Mouse (Mus musculus) lung, postnatal 0 days (tissue): ENCODE measurements around the gene Chrdl2. TPM values are rescaled to one million over a fixed set of nuclear protein-coding genes. Genes with fewer than 3 reads are reported as not detected.
"Not testable (repeated sequence)": the region's sequence is repeated elsewhere in the genome, so short reads cannot be mapped to it uniquely, and the experiment has no call there.

Source experiments
- ATAC-seq: fragments of 200-750 bp; cut with Nextera tagmentation; 2 replicates; pipeline ENCODE4 v1.8.0; 2017; ENCODE audit warnings: moderate library complexity
- DNase-seq: peaks from one replicate; pipeline ENCODE4 v3.0.0-alpha.2; 2016; ENCODE audit warnings: low spot score
- H3K27ac ChIP-seq: fragments of 300-500 bp; sonication (generic); 2 replicates; pipeline ENCODE4 v1.5.1; 2014; ENCODE audit warnings: antibody characterized with exemption, mild to moderate bottlenecking, low read length, mixed read lengths
- H3K27me3 ChIP-seq: fragments of 300-500 bp; sonication (generic); replicated peaks from 2 replicates; pipeline ENCODE4 v1.6.1; 2014; ENCODE audit warnings: low read length, mixed read lengths; ENCODE audit not compliant: insufficient read depth
- H3K36me3 ChIP-seq: fragments of 300-500 bp; sonication (generic); 2 replicates; pipeline ENCODE4 v1.6.1; 2014; ENCODE audit warnings: low read length, mixed read lengths; ENCODE audit not compliant: insufficient read depth
- H3K4me1 ChIP-seq: fragments of 300-500 bp; sonication (generic); 2 replicates; pipeline ENCODE4 v1.6.1; 2014; ENCODE audit warnings: antibody characterized with exemption, low read depth, low read length, mixed read lengths; ENCODE audit not compliant: insufficient read depth
- H3K4me2 ChIP-seq: fragments of 300-500 bp; sonication (generic); replicated peaks from 2 replicates; pipeline ENCODE4 v1.6.1; 2014; ENCODE audit warnings: low read depth, mild to moderate bottlenecking, low read length, moderate library complexity, mixed read lengths
- H3K4me3 ChIP-seq: fragments of 300-500 bp; sonication (generic); 2 replicates; pipeline ENCODE4 v1.5.1; 2014; ENCODE audit warnings: low read depth, low read length
- H3K9ac ChIP-seq: fragments of 300-500 bp; sonication (generic); replicated peaks from 2 replicates; pipeline ENCODE4 v1.6.1; 2014; ENCODE audit warnings: low read depth, mild to moderate bottlenecking
- H3K9me3 ChIP-seq: fragments of 300-500 bp; sonication (generic); 2 replicates; pipeline ENCODE4 v1.6.1; 2016; ENCODE audit warnings: low read length, mixed read lengths
- CTCF ChIP-seq: IDR thresholded peaks from 2 replicates; pipeline ENCODE4 v1.5.1; 2016; ENCODE audit warnings: antibody characterized with exemption, mild to moderate bottlenecking
- EP300 ChIP-seq: IDR thresholded peaks from 2 replicates; pipeline ENCODE4 v1.6.1; 2016; ENCODE audit warnings: antibody characterized with exemption, mild to moderate bottlenecking, control low read depth
- WGBS: fragments of 180-500 bp; shearing (Covaris S2); extraction: QIAGEN DNeasy Blood & Tissue Kit; methylation state at CpG from one replicate; pipeline ENCODE4 v1.1.7; 2014; 5-methylcytosine and 5-hydroxymethylcytosine counted together
- polyA plus RNA-seq: library from polyadenylated mRNA; unstranded; fragments of >200 nt; fragmentation: Nextera tagmentation; extraction: Ambion mirVana; gene quantifications from 2 replicates; pipeline ENCODE4 v1.2.1, GENCODE M21; 2015

Gene Chrdl2
- polyA plus RNA-seq = 0.11 TPM in 1 of 2 replicates, not detected in the other

- H3K27ac ChIP-seq = no peak within 1 kb of the TSS
- 5% methylated on average over 19 of the region's 44 CpGs for WGBS
- TF ChIP-seq EP300 = no peak
- TF ChIP-seq CTCF = no peak
- peaks cover 39% of the 10 kb centered on the region for H3K27me3 ChIP-seq
- peak within 1 kb of the TSS; percentile 38 for H3K4me3 ChIP-seq
- H3K4me1 ChIP-seq = peaks cover 3% of the 10 kb centered on the region; the same call in 1 of the 2 replicates
- H3K9ac ChIP-seq = no peak within 1 kb of the TSS
- DNase-seq (peak; percentile 33), ATAC-seq (peak; percentile 63)
- H3K36me3 ChIP-seq = no peaks in the 10 kb centered on the region
- no peaks in the 10 kb centered on the region for H3K9me3 ChIP-seq
- H3K4me2 ChIP-seq = peak within 1 kb of the TSS; percentile 64
These were observed at the start of gene Chrdl2 for GRCm38 (mm10) chr7:100005790-100006189. Chrdl2 (plus strand) TSS chr7:100006172.

- ATAC-seq (no peak), DNase-seq (no peak)
- TF ChIP-seq CTCF (no peak), EP300 (no peak)
- H3K36me3 ChIP-seq = 0 out of 2 replicates have a peak, but pooled peaks cover 4% of the 10 kb centered on the region
- H3K9ac ChIP-seq = no peak overlapping the region
- peaks cover under 1% of the 10 kb centered on the region; the same call in 1 of the 2 replicates for H3K4me1 ChIP-seq
- H3K9me3 ChIP-seq = no peaks in the 10 kb centered on the region
- H3K27ac ChIP-seq = no peak overlapping the region
- H3K4me3 ChIP-seq = no peak overlapping the region
- no peak overlapping the region for H3K4me2 ChIP-seq
- no peaks in the 10 kb centered on the region for H3K27me3 ChIP-seq
- WGBS = 84% methylated on average over 12 of the region's 12 CpGs
These were observed 48.6 kb upstream of the Chrdl2 start for GRCm38 (mm10) chr7:99957226-99957965.

- H3K9me3 ChIP-seq, DNase-seq, H3K4me3 ChIP-seq, H3K36me3 ChIP-seq, H3K27ac ChIP-seq, H3K27me3 ChIP-seq, ATAC-seq, H3K9ac ChIP-seq, H3K4me2 ChIP-seq: not testable (repeated sequence)
- peaks cover 21% of the 10 kb centered on the region for H3K4me1 ChIP-seq
- 47% methylated on average over 2 of the region's 2 CpGs for WGBS
- peak; percentile 22; the same call in 1 of the 2 replicates for TF ChIP-seq EP300
These were observed 45.4 kb upstream of the Chrdl2 start for GRCm38 (mm10) chr7:99960571-99960970.

- Histone ChIP-seq H3K4me2 (no peak overlapping the region), H3K27me3 (no peaks in the 10 kb centered on the region), H3K9ac (no peak overlapping the region), H3K36me3 (no peaks in the 10 kb centered on the region), H3K4me1 (peaks cover 21% of the 10 kb centered on the region), H3K27ac (peak overlapping the region; percentile 32; the same call in 1 of the 2 replicates), H3K4me3 (no peak overlapping the region), H3K9me3 (no peaks in the 10 kb centered on the region)
- DNase-seq = no peak
- 87% methylated on average over 2 of the region's 2 CpGs for WGBS
- no peak for ATAC-seq
- TF ChIP-seq EP300 (no peak), CTCF (no peak)
These were observed 44.5 kb upstream of the Chrdl2 start for GRCm38 (mm10) chr7:99961518-99961917.

GRCm38 (mm10) chr7:99962536-99963236 lies 43.3 kb upstream of the Chrdl2 start:
- Histone ChIP-seq H3K27me3 (no peaks in the 10 kb centered on the region), H3K9ac (no peak overlapping the region), H3K4me1 (peaks cover 21% of the 10 kb centered on the region), H3K36me3 (no peaks in the 10 kb centered on the region), H3K9me3 (no peaks in the 10 kb centered on the region), H3K4me2 (no peak overlapping the region), H3K27ac (peak overlapping the region; percentile 84), H3K4me3 (no peak overlapping the region)
- TF ChIP-seq CTCF (no peak), EP300 (peak; percentile 93)
- 31% methylated on average over 8 of the region's 8 CpGs for WGBS
- ATAC-seq = peak; percentile 55
- DNase-seq = peak; percentile 72

GRCm38 (mm10) chr7:99963237-99963860 lies 42.6 kb upstream of the Chrdl2 start:
- ATAC-seq (no peak; the same call in 1 of the 2 replicates), DNase-seq (no peak)
- Histone ChIP-seq H3K4me1 (peaks cover 21% of the 10 kb centered on the region), H3K9me3 (no peaks in the 10 kb centered on the region), H3K27me3 (no peaks in the 10 kb centered on the region), H3K36me3 (no peaks in the 10 kb centered on the region), H3K27ac (peak overlapping the region; percentile 84), H3K9ac (no peak overlapping the region), H3K4me3 (no peak overlapping the region), H3K4me2 (no peak overlapping the region)
- WGBS = 64% methylated on average over 3 of the region's 3 CpGs
- TF ChIP-seq CTCF (no peak), EP300 (no peak)
